Mouse (Mus musculus): ENCODE data around the gene Col25a1.

- TF ChIP-seq CTCF (IDR thresholded peaks at IDR 0.05; ENCODE audit: insufficient read depth, low read depth, low read length), result no peak
- no peak for TF ChIP-seq POLR2A (IDR thresholded peaks at IDR 0.05; ENCODE audit: insufficient read depth, low read depth, low read length)
These were observed 425.0 kb downstream of the Col25a1 start for GRCm38 (mm10) chr3:130556263-130556662.

All from olfactory bulb, adult 2 months (tissue).